Mouse (Mus musculus) testis, adult 2 months (tissue): ENCODE measurements around the gene Chrdl2.

ENCODE experiments used
- CTCF ChIP-seq: fragments of 200-500 bp; IDR thresholded peaks from 2 replicates; pipeline ENCODE4 v1.5.1; 2012; ENCODE audit warnings: low read depth, mild to moderate bottlenecking, inconsistent platforms, low read length, moderate library complexity; ENCODE audit not compliant: control insufficient read depth, insufficient read depth, insufficient replicate concordance
- POLR2A ChIP-seq: fragments of 200-500 bp; IDR thresholded peaks from 2 replicates; pipeline ENCODE4 v1.6.1; 2012; ENCODE audit warnings: low read depth, mild to moderate bottlenecking, inconsistent platforms, low read length, moderate library complexity; ENCODE audit not compliant: control insufficient read depth

- TF ChIP-seq CTCF (no peak), POLR2A (no peak)
These were observed 8.2 kb downstream of the Chrdl2 start for GRCm38 (mm10) chr7:100014123-100014600.
